Mouse (Mus musculus): ENCODE results near the gene Ccdc142.

DNA sequence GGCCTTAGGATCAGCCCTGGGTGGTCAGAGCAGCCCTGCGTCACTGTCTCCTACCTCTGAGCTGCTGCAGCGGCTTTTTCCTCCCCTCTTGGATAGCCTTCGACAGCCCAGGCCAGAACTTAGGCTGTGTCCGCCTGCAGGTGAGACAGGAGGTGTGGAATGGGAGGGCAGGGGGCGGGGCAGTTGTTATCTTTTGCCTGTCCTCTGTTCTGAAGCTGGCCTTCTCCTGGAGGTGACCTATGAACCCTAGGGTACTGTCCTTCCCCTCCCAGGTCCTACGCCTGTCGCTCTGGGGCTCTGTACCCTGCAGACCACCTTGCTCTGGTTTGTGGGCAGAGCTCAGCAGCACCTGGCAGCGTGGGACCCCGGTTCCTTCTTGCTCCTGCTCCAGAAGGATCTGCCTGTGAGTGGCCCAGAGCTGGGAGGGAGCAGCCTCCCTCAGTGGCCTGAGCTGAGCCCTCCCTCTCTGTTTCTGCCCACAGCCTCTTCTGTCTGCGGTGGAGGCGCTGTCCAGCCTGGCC lies 1.8 kb downstream of the Ccdc142 start:
- TF ChIP-seq CTCF (IDR thresholded peaks at IDR 0.05; ENCODE audit: low read depth) (0 out of 2 replicates have a peak, but pooled peaks have one; percentile 22), EP300 (IDR thresholded peaks at IDR 0.05; ENCODE audit: low read depth) (no peak)
